Mouse (Mus musculus) lung, postnatal 0 days (tissue): Measurements from ENCODE around the gene Nmd3. TPM values are rescaled to one million over a fixed set of nuclear protein-coding genes. Genes with fewer than 3 reads are reported as not detected.

Experiments used
- ATAC-seq: fragments of 200-750 bp; cut with Nextera tagmentation; 2 replicates; pipeline ENCODE4 v1.8.0; 2017; ENCODE audit warnings: moderate library complexity
- DNase-seq: peaks from one replicate; pipeline ENCODE4 v3.0.0-alpha.2; 2016; ENCODE audit warnings: low spot score
- H3K27ac ChIP-seq: fragments of 300-500 bp; sonication (generic); 2 replicates; pipeline ENCODE4 v1.5.1; 2014; ENCODE audit warnings: antibody characterized with exemption, mild to moderate bottlenecking, low read length, mixed read lengths
- H3K27me3 ChIP-seq: fragments of 300-500 bp; sonication (generic); replicated peaks from 2 replicates; pipeline ENCODE4 v1.6.1; 2014; ENCODE audit warnings: low read length, mixed read lengths; ENCODE audit not compliant: insufficient read depth
- H3K36me3 ChIP-seq: fragments of 300-500 bp; sonication (generic); 2 replicates; pipeline ENCODE4 v1.6.1; 2014; ENCODE audit warnings: low read length, mixed read lengths; ENCODE audit not compliant: insufficient read depth
- H3K4me1 ChIP-seq: fragments of 300-500 bp; sonication (generic); 2 replicates; pipeline ENCODE4 v1.6.1; 2014; ENCODE audit warnings: antibody characterized with exemption, low read depth, low read length, mixed read lengths; ENCODE audit not compliant: insufficient read depth
- H3K4me2 ChIP-seq: fragments of 300-500 bp; sonication (generic); replicated peaks from 2 replicates; pipeline ENCODE4 v1.6.1; 2014; ENCODE audit warnings: low read depth, mild to moderate bottlenecking, low read length, moderate library complexity, mixed read lengths
- H3K4me3 ChIP-seq: fragments of 300-500 bp; sonication (generic); 2 replicates; pipeline ENCODE4 v1.5.1; 2014; ENCODE audit warnings: low read depth, low read length
- H3K9ac ChIP-seq: fragments of 300-500 bp; sonication (generic); replicated peaks from 2 replicates; pipeline ENCODE4 v1.6.1; 2014; ENCODE audit warnings: low read depth, mild to moderate bottlenecking
- H3K9me3 ChIP-seq: fragments of 300-500 bp; sonication (generic); 2 replicates; pipeline ENCODE4 v1.6.1; 2016; ENCODE audit warnings: low read length, mixed read lengths
- CTCF ChIP-seq: IDR thresholded peaks from 2 replicates; pipeline ENCODE4 v1.5.1; 2016; ENCODE audit warnings: antibody characterized with exemption, mild to moderate bottlenecking
- EP300 ChIP-seq: IDR thresholded peaks from 2 replicates; pipeline ENCODE4 v1.6.1; 2016; ENCODE audit warnings: antibody characterized with exemption, mild to moderate bottlenecking, control low read depth
- WGBS: fragments of 180-500 bp; shearing (Covaris S2); extraction: QIAGEN DNeasy Blood & Tissue Kit; methylation state at CpG from one replicate; pipeline ENCODE4 v1.1.7; 2014; 5-methylcytosine and 5-hydroxymethylcytosine counted together
- polyA plus RNA-seq: library from polyadenylated mRNA; unstranded; fragments of >200 nt; fragmentation: Nextera tagmentation; extraction: Ambion mirVana; gene quantifications from 2 replicates; pipeline ENCODE4 v1.2.1, GENCODE M21; 2015

Gene Nmd3
- polyA plus RNA-seq, 1 experiment from 2014 or later: 70.9 TPM

- Histone ChIP-seq H3K36me3 (no peaks in the 10 kb centered on the region), H3K27ac (no peak overlapping the region), H3K4me1 (no peaks in the 10 kb centered on the region), H3K4me3 (no peak overlapping the region), H3K9me3 (no peaks in the 10 kb centered on the region), H3K9ac (no peak overlapping the region), H3K4me2 (no peak overlapping the region), H3K27me3 (no peaks in the 10 kb centered on the region)
- no peak for TF ChIP-seq CTCF
- no peak for TF ChIP-seq EP300
- DNase-seq: no peak
- ATAC-seq: no peak
These were observed 19.4 kb upstream of the Nmd3 start for GRCm38 (mm10) chr3:69702421-69702820.

- 55% methylated on average over 12 of the region's 12 CpGs for WGBS
- Histone ChIP-seq H3K27ac (no peak overlapping the region), H3K36me3 (no peaks in the 10 kb centered on the region), H3K9ac (no peak overlapping the region), H3K4me3 (no peak overlapping the region), H3K4me2 (no peak overlapping the region), H3K9me3 (no peaks in the 10 kb centered on the region), H3K27me3 (no peaks in the 10 kb centered on the region), H3K4me1 (no peaks in the 10 kb centered on the region)
- TF ChIP-seq EP300: no peak
- TF ChIP-seq CTCF: no peak
- DNase-seq: no peak
- no peak for ATAC-seq
These were observed 12.5 kb upstream of the Nmd3 start for GRCm38 (mm10) chr3:69709043-69709929.

GRCm38 (mm10) chr3:69711907-69712600 lies 9.7 kb upstream of the Nmd3 start:
- TF ChIP-seq EP300 (no peak), CTCF (no peak)
- ATAC-seq (no peak), DNase-seq (no peak)
- WGBS: 43% methylated on average over 8 of the region's 8 CpGs
- Histone ChIP-seq H3K9me3 (no peaks in the 10 kb centered on the region), H3K9ac (no peak overlapping the region), H3K4me3 (no peak overlapping the region), H3K4me2 (no peak overlapping the region), H3K4me1 (no peaks in the 10 kb centered on the region), H3K36me3 (no peaks in the 10 kb centered on the region), H3K27ac (no peak overlapping the region), H3K27me3 (no peaks in the 10 kb centered on the region)

- H3K27ac ChIP-seq: no peak overlapping the region
- no peaks in the 10 kb centered on the region for H3K9me3 ChIP-seq
- TF ChIP-seq EP300 (no peak), CTCF (no peak)
- 62% methylated on average over 6 of the region's 6 CpGs for WGBS
- H3K36me3 ChIP-seq: no peaks in the 10 kb centered on the region
- no peak overlapping the region for H3K9ac ChIP-seq
- no peak overlapping the region for H3K4me3 ChIP-seq
- ATAC-seq (no peak), DNase-seq (peak; percentile 13)
- H3K4me2 ChIP-seq: no peak overlapping the region
- no peaks in the 10 kb centered on the region for H3K4me1 ChIP-seq
- H3K27me3 ChIP-seq: no peaks in the 10 kb centered on the region
These were observed 4.3 kb upstream of the Nmd3 start for GRCm38 (mm10) chr3:69717476-69717875.

GRCm38 (mm10) chr3:69722187-69722867 lies 542 bp downstream of the Nmd3 start:
- H3K4me3 ChIP-seq: peak overlapping the region; percentile 91
- WGBS: under 1% methylated on average over 53 of the region's 58 CpGs
- H3K4me2 ChIP-seq: peak overlapping the region; percentile 76
- peak overlapping the region; percentile 96 for H3K9ac ChIP-seq
- H3K27ac ChIP-seq: peak overlapping the region; percentile 90
- DNase-seq (peak; percentile 69), ATAC-seq (peak; percentile 75)
- TF ChIP-seq CTCF: no peak
- no peak for TF ChIP-seq EP300
- H3K27me3 ChIP-seq: no peaks in the 10 kb centered on the region
- H3K9me3 ChIP-seq: no peaks in the 10 kb centered on the region
- no peaks in the 10 kb centered on the region for H3K36me3 ChIP-seq
- H3K4me1 ChIP-seq: peaks cover 6% of the 10 kb centered on the region; the same call in 1 of the 2 replicates

GRCm38 (mm10) chr3:69723161-69723560 lies 1.4 kb downstream of the Nmd3 start:
- DNase-seq (no peak), ATAC-seq (no peak)
- no peak overlapping the region for H3K27ac ChIP-seq
- H3K9me3 ChIP-seq: no peaks in the 10 kb centered on the region
- 31% methylated on average over 7 of the region's 7 CpGs for WGBS
- peak overlapping the region; percentile 76 for H3K4me2 ChIP-seq
- peak overlapping the region; percentile 96 for H3K9ac ChIP-seq
- H3K36me3 ChIP-seq: no peaks in the 10 kb centered on the region
- H3K4me1 ChIP-seq: peaks cover 6% of the 10 kb centered on the region; the same call in 1 of the 2 replicates
- TF ChIP-seq CTCF (no peak), EP300 (no peak)
- H3K4me3 ChIP-seq: peak overlapping the region; percentile 91
- H3K27me3 ChIP-seq: no peaks in the 10 kb centered on the region
